Mouse (Mus musculus): Measurements from ENCODE around the gene BC005624. TPM values are rescaled to one million over a fixed set of nuclear protein-coding genes. Genes with fewer than 3 reads are reported as not detected.

The BC005624 gene
- polyA plus RNA-seq (2012; rRNA removed): 118 and 123 TPM in 2 replicates

DNA sequence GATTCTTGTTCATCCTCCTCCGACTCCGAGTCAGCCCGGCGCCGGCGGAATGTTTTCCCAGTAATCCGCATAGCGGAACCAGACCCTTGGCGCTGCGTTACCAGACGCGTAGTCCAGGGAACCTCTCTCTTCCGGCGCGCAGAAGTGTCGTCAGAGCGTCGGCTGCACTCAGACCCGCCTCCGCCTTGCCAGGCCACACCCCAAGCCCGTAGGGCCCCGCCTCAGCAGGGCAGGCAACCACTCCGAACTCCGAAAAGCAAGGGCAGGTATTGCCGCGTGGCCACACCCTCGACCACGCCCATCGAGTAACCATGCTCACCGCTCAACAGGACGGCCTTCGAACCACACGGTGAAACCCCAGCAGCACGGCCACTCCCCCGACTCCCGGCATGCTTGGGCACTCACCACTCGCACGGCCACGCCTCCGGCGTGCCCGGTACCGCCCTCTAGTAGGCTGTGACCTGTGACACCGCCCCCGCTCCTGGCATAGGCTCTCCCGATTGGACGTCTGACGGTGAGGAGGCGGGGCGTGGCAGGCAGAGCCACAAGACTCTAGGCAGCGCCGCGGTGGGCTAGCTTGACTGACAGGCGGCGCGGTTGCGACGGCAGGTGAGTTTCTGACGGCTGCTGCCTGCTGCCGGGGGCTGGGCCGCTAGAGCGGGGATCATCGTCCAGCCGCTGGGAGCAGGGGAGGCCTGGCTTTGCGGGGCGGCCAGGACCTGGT lies at the start of gene BC005624, which contains the start of gene Usp20:
BC005624 (minus strand) TSS at position 412 of the 724 bp plus-strand sequence.
Usp20 (plus strand) TSS at position 490 of the 724 bp plus-strand sequence.
- under 1% methylated on average over 66 of the region's 66 CpGs for WGBS
- peak within 1 kb of the TSS; percentile 57 for H3K4me3 ChIP-seq (replicated peaks; ENCODE audit: insufficient read depth, low read depth, low read length)
- H3K27ac ChIP-seq (ENCODE audit: insufficient read depth, low read length): no peak within 1 kb of the TSS
- no peaks in the 10 kb centered on the region for H3K27me3 ChIP-seq (ENCODE audit: control insufficient read depth, insufficient read depth, low read length)
- no peaks in the 10 kb centered on the region for H3K4me1 ChIP-seq (ENCODE audit: control insufficient read depth, insufficient read depth, low read length)
- no peak for TF ChIP-seq CTCF (IDR thresholded peaks at IDR 0.05; ENCODE audit: borderline replicate concordance, insufficient read depth, low read depth, low read length)
- TF ChIP-seq POLR2A (IDR thresholded peaks at IDR 0.05; ENCODE audit: borderline replicate concordance, insufficient read depth, low read length): peak; percentile 72
- DNase-seq: peak; percentile 99 to 100

GRCm38 (mm10) chr2:31026642-31027041 lies 44.6 kb upstream of the BC005624 start:
- Histone ChIP-seq H3K4me3 (replicated peaks; ENCODE audit: insufficient read depth, low read depth, low read length) (no peak overlapping the region), H3K4me1 (ENCODE audit: control insufficient read depth, insufficient read depth, low read length) (peaks cover 16% of the 10 kb centered on the region), H3K27ac (ENCODE audit: insufficient read depth, low read length) (peak overlapping the region; percentile 54; the same call in 1 of the 2 replicates), H3K27me3 (ENCODE audit: control insufficient read depth, insufficient read depth, low read length) (no peaks in the 10 kb centered on the region)
- TF ChIP-seq CTCF (IDR thresholded peaks at IDR 0.05; ENCODE audit: borderline replicate concordance, insufficient read depth, low read depth, low read length) (no peak), POLR2A (IDR thresholded peaks at IDR 0.05; ENCODE audit: borderline replicate concordance, insufficient read depth, low read length) (no peak)
- DNase-seq: no peak
- 52% methylated on average over 8 of the region's 8 CpGs for WGBS

DNA sequence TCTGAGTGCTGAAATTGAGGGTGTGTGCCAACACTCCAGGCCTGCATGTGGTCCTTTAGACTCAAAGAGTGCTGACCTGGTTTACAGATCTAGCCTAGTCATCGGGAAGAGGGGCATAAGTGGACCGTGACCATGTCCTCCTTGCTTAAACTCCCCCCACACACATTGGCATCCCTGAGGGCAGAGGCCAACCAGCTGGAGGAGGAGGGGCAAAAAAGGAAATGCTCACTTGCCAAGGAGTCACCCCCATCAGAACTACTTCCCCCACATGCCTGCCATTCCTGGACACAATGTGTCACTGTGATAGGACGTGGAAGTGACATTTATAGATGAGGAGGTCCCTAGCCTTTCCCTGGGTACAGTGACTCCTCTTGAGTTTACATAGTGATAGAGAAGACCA lies 43.5 kb upstream of the BC005624 start:
- Histone ChIP-seq H3K4me1 (ENCODE audit: control insufficient read depth, insufficient read depth, low read length) (peaks cover 27% of the 10 kb centered on the region), H3K4me3 (replicated peaks; ENCODE audit: insufficient read depth, low read depth, low read length) (no peak overlapping the region), H3K27me3 (ENCODE audit: control insufficient read depth, insufficient read depth, low read length) (no peaks in the 10 kb centered on the region), H3K27ac (ENCODE audit: insufficient read depth, low read length) (peak overlapping the region; percentile 10; the same call in 1 of the 2 replicates)
- 61% methylated on average over 3 of the region's 3 CpGs for WGBS
- TF ChIP-seq CTCF (IDR thresholded peaks at IDR 0.05; ENCODE audit: borderline replicate concordance, insufficient read depth, low read depth, low read length): no peak; the same call in 1 of the 2 replicates
- TF ChIP-seq POLR2A (IDR thresholded peaks at IDR 0.05; ENCODE audit: borderline replicate concordance, insufficient read depth, low read length): no peak
- no peak for DNase-seq

DNA sequence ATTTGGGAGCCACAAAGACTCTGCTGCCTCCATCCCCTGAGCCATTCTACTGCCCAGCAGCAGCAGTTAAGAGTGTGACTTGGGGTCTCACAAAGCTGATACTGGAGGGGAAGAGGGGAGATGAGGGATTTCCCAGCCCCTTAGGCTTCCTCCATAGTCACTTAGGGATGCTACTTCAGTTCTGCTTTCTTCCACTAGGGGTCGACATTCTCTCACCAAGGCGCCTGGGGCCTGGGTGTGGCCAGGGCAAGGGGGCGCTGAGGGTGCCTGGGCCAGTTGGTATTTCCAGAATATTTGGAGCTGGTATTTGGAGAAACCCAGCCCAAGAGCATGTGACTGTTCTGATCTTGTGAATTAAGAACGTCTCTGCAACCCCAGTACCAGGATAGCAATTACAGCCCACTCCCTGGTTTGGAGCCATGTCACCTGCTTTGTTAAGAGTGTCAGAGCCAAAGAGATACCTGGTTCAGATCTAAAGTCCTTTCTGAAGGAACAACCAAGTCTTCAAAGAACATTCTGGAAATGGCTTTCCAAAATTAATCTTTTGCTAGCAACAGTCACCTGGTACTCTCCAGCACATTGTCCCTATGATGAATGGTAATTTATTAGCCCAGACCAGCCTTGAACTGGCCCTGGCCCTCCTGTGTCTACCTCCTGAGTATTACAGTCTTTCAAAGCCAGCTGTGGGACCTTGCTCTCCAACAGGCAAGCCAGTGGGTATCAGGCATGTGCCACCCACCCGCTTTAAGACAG lies 42.8 kb upstream of the BC005624 start:
- no peak for TF ChIP-seq POLR2A (IDR thresholded peaks at IDR 0.05; ENCODE audit: borderline replicate concordance, insufficient read depth, low read length)
- TF ChIP-seq CTCF (IDR thresholded peaks at IDR 0.05; ENCODE audit: borderline replicate concordance, insufficient read depth, low read depth, low read length): peak; percentile 91
- H3K4me1 ChIP-seq (ENCODE audit: control insufficient read depth, insufficient read depth, low read length): peaks cover 34% of the 10 kb centered on the region
- H3K4me3 ChIP-seq (replicated peaks; ENCODE audit: insufficient read depth, low read depth, low read length): no peak overlapping the region
- 25% methylated on average over 5 of the region's 5 CpGs for WGBS
- DNase-seq: peak; percentile 76
- H3K27me3 ChIP-seq (ENCODE audit: control insufficient read depth, insufficient read depth, low read length): no peaks in the 10 kb centered on the region
- H3K27ac ChIP-seq (ENCODE audit: insufficient read depth, low read length): peak overlapping the region; percentile 89

GRCm38 (mm10) chr2:31023940-31024339 lies 41.9 kb upstream of the BC005624 start:
- 18% methylated on average over 5 of the region's 5 CpGs for WGBS

DNA sequence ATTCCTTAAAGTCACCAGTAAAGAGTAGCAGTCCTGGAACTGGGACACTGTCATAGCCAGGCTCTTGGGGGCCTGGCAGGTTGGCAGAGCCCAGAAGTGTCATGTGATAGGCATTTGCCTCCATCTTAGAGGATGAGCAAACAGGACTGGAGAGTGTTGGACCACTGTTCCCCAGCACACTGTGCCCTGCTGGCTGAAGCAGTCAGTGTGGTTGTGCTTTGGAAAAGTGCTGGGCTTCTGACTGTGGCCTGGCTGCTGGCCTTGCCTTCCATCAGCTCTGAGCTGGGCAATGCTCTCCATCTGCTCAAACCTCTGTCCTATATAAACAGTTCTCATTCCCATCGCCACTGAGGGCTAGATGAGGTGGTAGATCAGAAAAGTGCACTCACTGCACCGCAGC lies 38.2 kb upstream of the BC005624 start:
- peak; percentile 59 to 65 for DNase-seq
- TF ChIP-seq POLR2A (IDR thresholded peaks at IDR 0.05; ENCODE audit: borderline replicate concordance, insufficient read depth, low read length): no peak
- TF ChIP-seq CTCF (IDR thresholded peaks at IDR 0.05; ENCODE audit: borderline replicate concordance, insufficient read depth, low read depth, low read length): no peak
- Histone ChIP-seq H3K27me3 (ENCODE audit: control insufficient read depth, insufficient read depth, low read length) (no peaks in the 10 kb centered on the region), H3K4me3 (replicated peaks; ENCODE audit: insufficient read depth, low read depth, low read length) (no peak overlapping the region), H3K4me1 (ENCODE audit: control insufficient read depth, insufficient read depth, low read length) (peaks cover 71% of the 10 kb centered on the region), H3K27ac (ENCODE audit: insufficient read depth, low read length) (peak overlapping the region; percentile 89)
- 50% methylated on average over 2 of the region's 2 CpGs for WGBS

More at GRCm38 (mm10) chr2:31023940-31024339, 41.9 kb upstream of the BC005624 start:
- DNase-seq: no peak
- Histone ChIP-seq H3K4me3 (replicated peaks; ENCODE audit: insufficient read depth, low read depth, low read length) (no peak overlapping the region), H3K4me1 (ENCODE audit: control insufficient read depth, insufficient read depth, low read length) (peaks cover 42% of the 10 kb centered on the region), H3K27me3 (ENCODE audit: control insufficient read depth, insufficient read depth, low read length) (no peaks in the 10 kb centered on the region), H3K27ac (ENCODE audit: insufficient read depth, low read length) (peak overlapping the region; percentile 89)
- no peak for TF ChIP-seq POLR2A (IDR thresholded peaks at IDR 0.05; ENCODE audit: borderline replicate concordance, insufficient read depth, low read length)
- no peak for TF ChIP-seq CTCF (IDR thresholded peaks at IDR 0.05; ENCODE audit: borderline replicate concordance, insufficient read depth, low read depth, low read length)

DNA sequence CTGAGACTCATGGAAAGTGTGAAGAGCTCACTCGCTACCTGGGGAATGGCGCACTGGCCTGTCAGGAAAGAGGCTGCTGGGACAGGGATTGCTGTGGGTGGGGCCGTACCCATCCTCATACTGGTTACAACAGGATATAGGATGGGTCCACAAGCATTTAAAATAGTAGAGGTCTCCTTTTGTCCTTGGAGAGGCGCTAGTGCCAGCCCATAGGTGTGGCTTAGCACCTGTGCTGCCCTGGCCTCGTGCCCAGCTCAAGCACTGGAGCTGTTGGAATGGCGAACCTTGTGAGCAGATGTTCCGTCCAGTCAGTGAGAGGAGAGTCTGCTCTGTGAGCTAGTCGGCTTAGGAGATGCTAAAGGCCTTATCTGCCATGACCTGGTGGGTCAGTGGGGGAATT lies 37.0 kb upstream of the BC005624 start:
- peaks cover 66% of the 10 kb centered on the region for H3K4me1 ChIP-seq (ENCODE audit: control insufficient read depth, insufficient read depth, low read length)
- TF ChIP-seq POLR2A (IDR thresholded peaks at IDR 0.05; ENCODE audit: borderline replicate concordance, insufficient read depth, low read length): no peak
- no peak for TF ChIP-seq CTCF (IDR thresholded peaks at IDR 0.05; ENCODE audit: borderline replicate concordance, insufficient read depth, low read depth, low read length)
- peak overlapping the region; percentile 89 for H3K27ac ChIP-seq (ENCODE audit: insufficient read depth, low read length)
- no peaks in the 10 kb centered on the region for H3K27me3 ChIP-seq (ENCODE audit: control insufficient read depth, insufficient read depth, low read length)
- peak in 1 of 2 experiments; percentile 68 for DNase-seq
- no peak overlapping the region for H3K4me3 ChIP-seq (replicated peaks; ENCODE audit: insufficient read depth, low read depth, low read length)
- WGBS: 31% methylated on average over 8 of the region's 8 CpGs

Measured in cerebellum, adult 2 months (tissue).